Mouse (Mus musculus): ENCODE measurements around the gene Mob4. TPM values are rescaled to one million over a fixed set of nuclear protein-coding genes. Genes with fewer than 3 reads are reported as not detected.

Gene Mob4
- polyA plus RNA-seq, 2 experiments from 2014 or later = 114 to 124 TPM

GRCm38 (mm10) chr1:55132308-55132707 lies 1.3 kb downstream of the Mob4 start:
- no peak for ATAC-seq

- no peak for ATAC-seq
Observed at GRCm38 (mm10) chr1:55133173-55133572, 2.1 kb downstream of the Mob4 start.

DNA sequence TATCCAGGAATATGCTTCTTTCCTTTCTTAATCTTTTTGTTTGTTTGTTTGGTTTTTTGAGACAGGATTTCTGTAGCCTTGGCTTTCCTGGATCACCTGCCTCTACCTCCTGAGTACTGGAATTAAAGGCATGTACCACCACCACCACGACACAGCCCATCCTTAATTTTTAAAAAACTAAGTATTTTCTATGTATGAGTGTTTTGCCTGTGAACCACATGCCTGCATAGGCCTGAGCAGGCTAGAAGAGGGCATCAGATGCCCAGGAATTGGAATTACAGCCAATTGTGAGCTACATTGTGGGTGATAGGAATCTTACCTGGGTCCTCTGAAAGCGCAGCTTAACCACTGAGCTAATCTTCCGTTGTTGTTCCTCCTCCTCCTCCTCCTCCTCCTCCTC lies 3.3 kb downstream of the Mob4 start:
- no peak for ATAC-seq

GRCm38 (mm10) chr1:55135846-55136245 lies 4.8 kb downstream of the Mob4 start:
- ATAC-seq = no peak

GRCm38 (mm10) chr1:55144338-55144737 lies 13.3 kb downstream of the Mob4 start:
- no peak for ATAC-seq

DNA sequence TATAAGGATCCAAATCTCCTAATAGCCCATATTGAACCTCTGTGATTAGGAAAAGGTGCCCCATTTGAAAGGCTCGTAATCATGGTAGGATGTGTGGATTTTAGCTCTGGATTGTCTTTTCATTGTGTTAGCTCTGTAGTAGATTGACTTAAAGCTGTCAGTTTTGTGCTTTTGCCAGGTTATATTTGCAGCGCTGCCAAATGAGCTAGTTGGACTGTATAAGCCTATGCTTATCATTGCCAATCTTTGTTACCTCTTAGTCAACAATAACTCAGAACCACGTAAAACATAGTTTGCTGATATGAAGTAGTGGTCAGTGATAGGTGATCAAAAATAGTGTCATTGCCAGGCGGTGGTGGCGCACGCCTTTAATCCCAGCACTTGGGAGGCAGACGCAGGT lies 14.5 kb downstream of the Mob4 start:
- no peak for ATAC-seq

- no peak for ATAC-seq
Observed at GRCm38 (mm10) chr1:55157329-55157728, 26.3 kb downstream of the Mob4 start.

DNA sequence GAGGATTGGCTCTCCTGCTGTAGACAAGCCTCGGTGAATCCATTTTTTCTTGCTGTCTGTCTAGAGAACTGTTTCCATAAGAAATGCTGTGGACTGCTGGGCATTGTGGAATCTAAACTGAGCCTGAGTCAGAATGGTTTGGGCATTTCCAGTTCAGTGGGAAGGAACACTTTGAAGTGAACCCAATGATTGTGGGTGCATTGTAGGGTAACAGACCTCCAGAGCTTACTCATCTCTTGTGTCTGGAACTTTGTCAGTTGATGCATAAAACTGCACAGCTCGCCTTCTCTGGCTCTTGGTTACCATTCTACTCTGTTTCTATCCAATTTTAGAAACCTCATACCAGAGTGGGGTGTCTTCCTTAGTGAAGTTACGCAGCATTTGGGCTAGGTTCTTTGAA lies 27.2 kb downstream of the Mob4 start:
- ATAC-seq = no peak

DNA sequence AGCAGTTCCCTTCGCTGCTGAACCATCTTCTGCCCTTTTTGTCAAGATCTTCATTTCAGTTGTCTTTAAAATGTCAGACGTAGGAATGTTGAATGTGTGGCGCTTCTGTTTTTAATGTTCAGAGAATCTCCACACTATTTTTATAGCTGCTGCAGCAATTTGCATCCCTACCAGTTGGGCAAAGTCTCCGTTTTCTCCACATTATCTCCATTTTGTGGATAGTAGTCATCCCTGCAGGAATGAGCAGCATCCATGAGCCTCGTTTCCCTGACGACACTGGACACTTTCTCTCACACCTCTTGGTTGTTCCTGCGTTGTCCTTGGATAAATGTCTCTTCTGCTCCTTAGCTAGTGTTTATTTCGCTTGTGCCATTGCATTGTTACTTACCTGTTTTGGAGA lies 27.8 kb downstream of the Mob4 start:
- ATAC-seq = no peak

DNA sequence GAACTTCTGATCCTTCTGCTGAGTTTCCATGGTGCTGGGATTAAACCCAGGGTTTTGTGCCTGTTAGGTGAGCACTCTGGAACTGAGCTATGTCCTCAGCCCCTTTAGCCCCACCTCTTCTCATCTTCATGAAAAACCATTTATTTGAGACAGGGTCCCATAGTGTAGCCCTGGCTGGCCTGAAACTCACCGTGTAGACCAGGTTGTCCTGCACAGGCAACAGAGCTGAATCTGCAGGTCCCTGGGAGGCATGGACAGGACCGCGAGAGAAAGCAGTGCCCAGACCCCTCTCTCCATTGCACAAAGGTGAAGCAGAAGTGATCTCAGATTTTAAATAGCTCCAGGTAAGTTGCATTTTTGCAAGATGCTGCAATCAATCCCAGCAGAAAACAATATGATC lies 29.2 kb downstream of the Mob4 start:
- ATAC-seq = no peak

DNA sequence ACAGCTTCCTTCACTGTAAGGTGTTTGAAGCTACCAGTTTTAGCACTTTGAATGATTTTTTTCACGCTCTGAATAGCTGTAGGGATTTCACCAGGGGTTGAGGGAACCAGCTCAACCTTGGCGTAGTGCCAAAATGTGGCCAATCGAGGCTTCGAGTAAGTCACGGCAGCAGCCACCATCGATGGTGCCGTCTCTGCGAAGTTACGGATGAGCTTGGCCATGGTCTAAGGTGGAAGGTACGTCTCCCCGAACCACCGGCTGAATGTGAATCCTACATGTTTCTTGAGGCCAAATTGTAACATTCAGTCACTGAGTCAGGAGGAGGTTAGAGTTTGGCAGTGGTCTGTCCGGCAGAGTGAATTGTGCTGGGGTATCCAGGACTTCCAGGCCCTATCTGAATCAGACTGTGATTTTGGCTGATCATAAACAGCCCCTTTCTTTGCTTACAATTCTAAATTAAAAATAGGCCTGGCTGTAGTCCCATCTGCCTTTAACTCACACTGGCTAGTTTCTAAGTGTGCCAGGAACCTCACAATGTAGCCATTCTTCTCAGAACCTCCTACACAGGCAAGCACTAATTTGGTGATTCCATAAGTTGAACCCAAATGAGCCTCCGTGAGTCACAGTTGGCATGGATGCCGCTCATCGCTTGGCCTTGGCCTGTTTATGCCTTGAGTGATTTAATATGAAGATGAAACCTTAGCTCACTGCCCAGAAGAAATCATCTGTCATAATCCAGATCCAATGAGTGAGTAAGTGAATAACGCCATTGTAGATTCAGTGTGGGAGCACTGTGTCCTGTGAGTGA lies 30.0 kb downstream of the Mob4 start:
- ATAC-seq = no peak

DNA sequence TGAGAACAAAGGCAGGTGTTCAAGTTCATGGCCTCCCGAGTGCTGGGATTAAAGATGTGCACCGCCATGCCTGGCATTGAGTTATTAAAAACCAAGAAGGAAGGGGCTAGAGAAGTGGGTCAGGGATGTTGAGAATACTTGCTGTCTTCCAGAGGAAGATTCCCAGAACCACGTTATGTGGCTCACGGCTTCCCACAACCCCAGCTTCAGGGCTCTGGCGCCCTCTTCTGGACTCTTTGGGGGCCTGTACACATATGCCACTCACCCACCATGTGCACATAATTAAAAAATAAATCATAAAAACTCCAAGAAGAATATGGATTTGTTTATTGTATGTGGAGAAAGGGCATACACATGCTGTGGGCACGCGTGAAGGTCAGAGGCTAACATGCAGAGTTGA lies 30.9 kb downstream of the Mob4 start:
- no peak for ATAC-seq

GRCm38 (mm10) chr1:55162781-55163180 lies 31.8 kb downstream of the Mob4 start:
- no peak for ATAC-seq

GRCm38 (mm10) chr1:55164005-55164404 lies 33.0 kb downstream of the Mob4 start:
- no peak for ATAC-seq

DNA sequence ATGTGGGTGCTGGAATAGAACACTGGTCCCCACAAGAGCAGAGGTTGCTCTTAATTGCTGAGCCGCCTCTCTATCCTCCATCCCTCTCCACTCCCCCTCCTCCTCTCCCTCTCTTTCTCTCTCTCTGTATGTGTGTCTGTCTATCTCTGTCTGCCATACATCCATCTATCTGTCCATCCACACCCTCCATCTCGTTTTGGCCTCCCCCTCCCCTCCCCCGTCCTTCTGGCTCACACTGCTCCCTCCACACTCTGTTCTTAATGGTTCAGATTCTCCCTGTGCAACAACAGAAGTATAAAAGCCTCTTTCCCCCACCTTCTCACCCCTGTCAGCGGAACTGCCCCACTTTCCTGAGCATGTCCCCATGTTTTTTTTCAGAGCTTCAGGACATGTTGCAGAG lies 36.5 kb downstream of the Mob4 start:
- ATAC-seq = no peak

- no peak for ATAC-seq
Observed at GRCm38 (mm10) chr1:55168591-55168990, 37.6 kb downstream of the Mob4 start.

DNA sequence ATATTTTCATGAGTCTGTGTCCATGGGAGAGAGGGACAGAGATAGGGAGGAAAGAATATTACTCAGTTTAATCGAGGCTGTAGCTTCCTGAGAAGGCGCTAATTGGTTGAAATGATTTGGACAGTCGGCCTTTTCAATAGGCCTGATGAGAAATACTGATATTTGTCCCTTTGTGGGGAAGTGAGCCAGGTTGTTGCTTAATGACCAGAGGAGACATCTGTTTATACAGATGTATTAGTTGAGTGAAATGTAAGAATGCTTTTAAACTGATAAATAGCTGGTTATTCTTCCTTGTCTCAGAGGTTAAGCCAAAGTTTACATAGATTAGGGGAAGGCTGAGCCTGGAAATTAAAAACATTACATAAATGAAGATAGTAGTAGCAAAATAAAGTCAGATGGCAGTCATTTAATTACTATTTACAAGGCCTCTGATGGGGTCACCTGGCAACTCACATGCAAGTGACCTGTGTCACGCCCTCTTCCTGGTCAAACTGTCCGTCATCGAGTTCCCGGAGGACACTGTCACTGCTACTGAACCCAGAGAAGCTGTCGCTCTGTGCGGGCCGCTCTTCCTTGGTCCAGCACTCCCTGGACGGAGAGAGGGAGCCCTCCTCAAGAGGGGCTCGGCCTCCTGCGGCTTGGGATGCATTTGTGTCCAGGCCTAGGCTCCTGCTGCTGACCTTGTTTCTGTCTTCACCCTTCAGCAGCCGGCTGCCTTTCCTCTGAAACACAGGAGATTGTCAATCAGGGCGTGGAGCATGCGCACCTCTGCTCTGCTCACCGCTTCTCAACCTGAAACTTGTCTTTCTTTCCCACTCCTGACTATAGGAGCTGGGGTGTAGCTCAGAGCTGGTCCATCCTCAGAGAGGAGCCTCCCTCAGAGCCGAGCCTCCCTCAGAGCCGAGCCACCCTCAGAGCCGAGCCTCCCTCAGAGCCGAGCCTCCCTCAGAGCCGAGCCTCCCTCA lies 40.6 kb downstream of the Mob4 start:
- ATAC-seq = no peak

- ATAC-seq = no peak
Observed at GRCm38 (mm10) chr1:55173720-55174557, 42.9 kb downstream of the Mob4 start.

GRCm38 (mm10) chr1:55174558-55175034 lies 43.6 kb downstream of the Mob4 start:
- no peak for ATAC-seq

DNA sequence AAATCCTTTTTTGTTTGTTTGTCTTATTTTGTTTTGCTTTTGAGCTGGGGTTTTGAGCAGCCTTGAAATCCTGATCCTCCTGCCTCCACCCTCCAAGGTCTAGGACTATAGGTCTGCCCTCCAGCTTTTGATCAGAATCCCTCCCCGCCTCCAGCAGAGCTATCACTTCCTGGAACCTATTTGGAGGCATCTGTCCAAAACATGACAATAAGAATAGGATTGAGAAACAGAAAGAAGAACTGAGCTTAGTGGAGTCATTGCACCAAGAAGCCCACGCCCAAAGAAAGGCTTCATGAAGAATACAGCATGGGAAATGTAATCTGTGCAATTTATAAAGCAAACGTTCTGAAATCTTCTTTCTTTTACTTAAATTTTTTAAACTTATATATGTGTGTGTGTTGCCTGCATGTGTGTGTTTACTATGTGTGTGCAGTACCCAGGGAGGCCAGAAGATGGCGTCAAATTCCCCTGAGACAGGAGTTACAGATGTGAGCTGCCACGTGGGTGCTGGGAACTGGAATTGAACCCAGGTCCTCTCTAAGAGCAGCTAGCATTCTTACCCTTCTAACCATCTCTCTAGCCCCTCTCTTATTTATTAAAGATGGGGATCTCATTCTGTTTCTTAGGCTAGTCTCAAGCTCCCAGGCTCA lies 49.0 kb downstream of the Mob4 start:
- ATAC-seq = no peak

DNA sequence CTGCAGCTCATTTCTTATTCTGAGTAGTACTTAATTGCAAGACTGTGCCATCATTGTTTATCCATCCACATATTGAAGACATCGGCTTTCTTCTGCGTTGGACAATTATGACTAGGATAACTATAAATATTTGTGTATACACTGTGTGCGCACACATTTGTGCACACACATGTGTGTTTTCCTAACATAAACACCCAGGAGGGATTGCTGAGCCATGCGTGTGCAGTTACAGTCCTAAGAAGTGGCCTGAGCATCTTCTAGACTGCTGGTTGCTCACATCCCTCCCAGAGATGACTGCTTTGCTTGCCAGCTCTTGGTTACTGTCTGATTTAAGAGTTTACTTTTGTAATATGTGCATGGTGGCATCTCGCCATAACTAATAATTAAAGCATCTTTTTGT lies 51.4 kb downstream of the Mob4 start:
- ATAC-seq = no peak

DNA sequence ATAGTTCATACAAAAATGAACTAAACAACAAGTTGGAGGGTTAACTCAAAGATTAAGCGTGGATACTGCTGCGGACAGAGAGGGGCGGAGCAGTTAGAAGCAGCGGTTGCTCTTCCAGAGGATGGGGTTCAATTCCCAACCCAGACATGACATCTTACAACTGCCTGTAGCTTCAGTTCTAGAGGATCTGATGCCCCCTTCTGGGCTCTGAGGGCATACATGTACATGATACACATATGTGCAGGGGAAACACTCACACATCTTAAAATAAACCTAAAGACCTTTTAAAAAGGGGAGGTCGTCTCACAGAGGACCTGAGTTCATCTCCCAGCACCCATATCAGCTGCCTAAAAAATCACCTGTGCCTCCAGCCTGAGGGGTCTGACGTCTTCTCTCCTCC lies 54.7 kb downstream of the Mob4 start:
- no peak for ATAC-seq
